Mouse (Mus musculus): Measurements from ENCODE around the gene Cib4.

DNA sequence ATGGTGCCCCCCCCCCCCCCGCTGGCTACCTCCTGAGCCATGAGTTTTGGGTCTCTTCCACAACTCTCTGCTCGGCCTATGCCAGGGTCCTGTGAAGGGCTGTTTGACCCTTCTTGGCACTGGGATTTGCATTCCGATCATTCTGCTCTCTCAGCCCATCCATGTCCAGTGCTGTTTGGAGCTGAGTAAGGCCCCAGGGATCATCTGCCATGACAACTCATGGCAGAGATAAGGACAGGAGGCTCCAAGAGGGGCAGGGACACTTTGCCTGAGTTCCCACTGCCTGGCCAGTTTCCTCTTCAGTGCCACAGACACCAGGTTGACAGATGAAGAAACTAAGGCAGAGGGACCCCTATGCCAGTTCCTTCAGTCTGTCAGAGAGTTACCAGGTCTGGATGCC lies 41.0 kb upstream of the Cib4 start:
- TF ChIP-seq POLR2A (IDR thresholded peaks at IDR 0.05; ENCODE audit: borderline replicate concordance, insufficient read depth, low read length) (0 out of 2 replicates have a peak, but pooled peaks have one; percentile 4), CTCF (IDR thresholded peaks at IDR 0.05; ENCODE audit: borderline replicate concordance, insufficient read depth, low read depth, low read length) (no peak)
